Mouse (Mus musculus) megakaryocyte, adult 5-6 weeks (primary cell): ENCODE results near the gene Tbc1d10c. TPM values are rescaled to one million over a fixed set of nuclear protein-coding genes. Genes with fewer than 3 reads are reported as not detected.

Experiments used
- ATAC-seq: 2 replicates; pipeline ENCODE4 v1.8.0; 2016; ENCODE audit warnings: mild to moderate bottlenecking, inconsistent platforms; ENCODE audit not compliant: poor library complexity, severe bottlenecking
- total RNA-seq, 2 experiments: library from RNA; stranded (forward) in 1 of 2; stranded (reverse) in 1 of 2; fragments of 153-499, 151-499 nt in 1 of 2; fragments of 221-1000, 200-1000 nt in 1 of 2; gene quantifications; 2 replicates each; pipeline versions ENCODE4 v1.2.3 to v1.2.4; 2015 to 2017

Gene Tbc1d10c
- total RNA-seq, 2 experiments from 2014 or later, result 21.5 to 52.8 TPM

DNA sequence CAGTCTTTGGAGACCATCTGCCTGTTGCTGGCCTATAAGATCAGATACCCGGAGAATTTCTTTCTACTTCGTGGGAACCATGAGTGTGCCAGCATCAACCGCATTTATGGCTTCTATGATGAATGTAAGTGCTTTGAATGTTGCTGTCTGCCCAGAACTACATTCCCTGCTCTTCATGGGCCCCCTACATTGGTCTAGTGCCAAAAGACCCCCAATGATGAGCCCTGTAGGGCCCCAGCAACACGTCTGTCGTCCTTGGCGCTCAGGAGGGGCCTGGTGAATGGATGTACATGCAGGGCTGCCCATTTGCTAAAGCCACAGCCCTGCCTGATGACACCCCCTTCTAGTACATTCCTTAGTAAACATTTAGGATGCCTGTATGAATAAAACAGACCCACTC, 2.0 kb upstream of the Tbc1d10c start:
- ATAC-seq, result no peak

- no peak for ATAC-seq
Observed at GRCm38 (mm10) chr19:4192251-4192985, 1.3 kb upstream of the Tbc1d10c start.

DNA sequence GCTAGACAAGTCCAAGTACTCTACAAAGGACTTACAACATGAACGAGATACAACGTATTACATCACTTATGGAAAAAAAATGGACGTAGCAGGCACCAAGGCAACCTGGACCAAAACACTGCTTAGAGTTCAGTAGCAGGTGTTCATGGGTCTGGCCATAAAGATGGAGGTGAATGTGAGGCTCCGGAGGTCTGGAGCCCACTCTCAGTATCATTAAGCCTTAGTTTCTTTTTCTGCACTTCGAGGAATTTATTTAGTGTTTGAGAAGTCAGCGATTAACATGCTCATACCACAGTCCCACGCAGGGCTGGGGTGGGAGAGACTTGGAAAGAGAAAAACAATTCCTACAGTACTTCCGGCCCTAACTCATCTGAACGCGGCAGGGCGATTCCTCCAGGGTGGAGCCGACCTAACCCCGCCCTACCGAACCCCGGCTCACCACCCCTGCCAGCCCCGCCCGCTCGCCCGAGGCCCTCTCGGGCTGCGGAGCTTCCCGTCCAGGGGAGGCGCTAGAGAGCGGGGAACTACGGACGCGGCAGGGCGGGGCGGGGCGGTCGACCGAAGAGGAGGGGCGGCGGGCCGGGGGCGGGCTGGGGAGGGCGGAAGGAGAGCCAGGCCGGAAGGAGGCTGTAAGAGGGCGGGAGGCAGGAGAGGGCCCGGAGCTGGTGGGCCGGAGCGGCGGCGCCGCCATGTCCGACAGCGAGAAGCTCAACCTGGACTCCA, 605 bp upstream of the Tbc1d10c start, which contains the start of gene Ppp1ca:
Ppp1ca (plus strand) TSS at position 538 of the 723 bp plus-strand sequence.
- peak; percentile 94 for ATAC-seq

DNA sequence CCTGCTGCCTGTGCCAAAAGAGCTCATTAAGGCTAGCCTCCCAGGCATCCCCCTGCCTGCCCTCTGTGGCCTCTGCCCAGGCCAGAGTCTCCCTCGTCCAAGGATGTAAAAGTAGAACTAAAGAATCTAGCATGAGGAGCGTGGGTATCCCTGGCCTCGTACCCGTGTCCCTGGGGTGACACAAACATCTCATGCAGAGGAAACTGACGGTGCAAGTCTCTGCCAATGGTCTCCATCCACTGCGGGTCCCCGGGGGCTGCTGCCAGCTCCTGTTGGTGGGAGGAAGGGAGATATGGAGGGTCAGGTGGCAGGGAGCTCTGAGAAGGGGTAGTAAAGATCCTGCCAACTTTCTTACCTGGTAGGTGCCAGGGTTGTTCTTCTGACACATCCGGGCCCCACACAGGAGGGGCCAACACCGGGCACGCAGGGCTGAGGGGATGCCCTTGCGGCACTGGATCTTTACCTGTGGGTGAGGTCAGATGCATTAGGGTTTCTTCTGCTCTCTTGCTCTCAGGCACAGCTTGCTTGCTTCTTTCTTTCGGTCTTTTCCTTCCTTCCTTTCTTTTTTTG, 1.9 kb downstream of the Tbc1d10c start:
- no peak for ATAC-seq

GRCm38 (mm10) chr19:4187303-4187702, 3.8 kb downstream of the Tbc1d10c start:
- no peak for ATAC-seq

DNA sequence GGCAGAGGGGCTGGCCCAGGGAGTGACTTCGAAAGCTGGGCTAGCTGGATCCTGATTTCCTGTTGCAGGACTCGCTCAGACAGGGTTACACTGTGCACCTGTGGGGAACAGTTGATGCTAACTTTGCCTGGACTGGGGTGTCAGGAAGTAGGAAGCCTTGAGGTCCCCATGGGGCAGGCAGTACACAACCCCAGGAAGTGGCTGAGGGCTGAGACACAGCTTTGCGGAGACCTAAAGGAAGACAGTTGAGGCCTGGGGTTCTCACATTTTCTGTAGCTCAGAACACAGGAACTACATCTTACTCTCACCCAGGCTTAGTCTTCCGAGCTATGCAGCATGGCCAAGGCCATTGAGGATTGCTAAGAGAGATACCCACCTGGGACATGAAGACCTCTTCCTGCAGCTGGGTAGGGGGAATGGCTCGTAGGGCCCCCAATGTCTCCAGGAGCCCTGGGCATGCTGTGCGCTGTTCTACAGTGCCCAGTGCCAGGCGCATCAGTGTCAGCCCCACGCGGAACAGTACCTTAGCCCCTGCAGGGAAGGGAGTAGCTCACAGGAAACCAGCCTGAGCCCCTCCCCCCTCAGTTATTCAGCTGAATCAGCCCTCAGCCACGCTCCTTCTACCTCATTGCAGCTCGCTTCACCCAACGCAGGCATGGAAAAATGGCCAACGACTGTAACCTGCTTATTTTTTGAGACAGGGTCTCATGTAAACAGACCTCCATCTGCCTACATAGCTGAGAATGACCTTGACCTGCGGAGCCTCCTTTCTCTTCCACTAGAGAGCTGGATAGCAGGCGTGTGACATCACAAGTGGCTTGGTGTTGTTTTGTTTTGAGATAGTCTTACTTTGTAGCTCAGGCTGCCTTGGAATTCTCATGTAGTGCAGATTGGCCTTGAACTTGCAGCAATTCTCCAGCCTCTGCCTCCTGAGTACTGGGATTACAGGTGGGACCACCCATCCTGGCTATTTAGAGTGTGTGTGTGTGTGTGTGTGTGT, 5.8 kb downstream of the Tbc1d10c start:
- peak; percentile 55 for ATAC-seq

- no peak for ATAC-seq
Observed at GRCm38 (mm10) chr19:4183689-4184088, 7.4 kb downstream of the Tbc1d10c start.

- peak; percentile 81 for ATAC-seq
Observed at GRCm38 (mm10) chr19:4181892-4182291, 9.2 kb downstream of the Tbc1d10c start.

- ATAC-seq, result peak; percentile 70
Observed at GRCm38 (mm10) chr19:4180411-4180810, 10.7 kb downstream of the Tbc1d10c start.

- no peak for ATAC-seq
Observed at GRCm38 (mm10) chr19:4175368-4175947, 15.6 kb downstream of the Tbc1d10c start, which contains the start of gene Carns1. Gene Carns1 (minus strand): TSS chr19:4175479.

GRCm38 (mm10) chr19:4172925-4173324, 18.2 kb downstream of the Tbc1d10c start:
- ATAC-seq, result no peak

DNA sequence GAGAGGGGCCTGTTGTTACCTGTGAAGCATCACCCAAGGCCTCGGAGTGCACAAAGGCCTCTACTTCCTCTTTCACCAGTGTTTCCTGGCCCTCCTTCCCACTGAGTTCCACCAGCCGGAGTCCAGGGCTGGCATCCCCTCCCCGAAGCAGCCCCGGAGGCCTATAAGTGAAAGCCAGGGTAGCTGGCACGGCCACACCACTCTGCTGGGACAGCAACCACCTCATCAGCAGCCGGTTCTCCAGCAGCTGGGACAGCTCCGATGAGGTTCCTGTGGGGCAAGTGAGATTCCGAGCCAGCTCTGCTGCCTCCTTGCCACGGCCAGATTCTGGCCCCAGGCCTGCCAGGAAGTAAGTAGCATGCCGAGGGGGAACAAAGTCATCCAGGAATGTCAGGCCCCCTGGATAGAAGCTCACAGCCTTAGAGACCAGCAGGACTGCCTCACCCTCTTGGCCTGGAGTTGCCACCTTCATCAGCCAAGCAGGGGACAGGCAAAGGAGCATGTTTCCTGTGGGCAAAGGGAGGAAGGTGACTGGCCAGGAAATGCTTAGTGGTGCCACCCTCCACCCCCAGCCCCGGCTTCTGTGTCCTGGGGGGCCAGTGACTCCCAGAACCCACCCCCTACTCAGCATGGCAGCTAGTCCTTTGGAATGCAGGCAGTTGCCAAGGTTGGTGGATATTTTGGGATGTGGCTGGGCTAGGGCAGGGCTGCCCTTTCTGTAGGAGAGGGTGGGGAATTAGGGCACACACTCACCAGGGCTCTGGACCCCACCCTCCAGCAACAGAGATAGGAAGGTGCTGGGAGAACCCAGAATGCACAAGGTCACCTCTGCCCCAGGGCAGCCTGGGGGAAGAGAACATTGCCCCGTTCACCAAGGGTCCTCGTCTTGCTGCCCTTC, 19.4 kb downstream of the Tbc1d10c start:
- ATAC-seq, result peak; percentile 38

DNA sequence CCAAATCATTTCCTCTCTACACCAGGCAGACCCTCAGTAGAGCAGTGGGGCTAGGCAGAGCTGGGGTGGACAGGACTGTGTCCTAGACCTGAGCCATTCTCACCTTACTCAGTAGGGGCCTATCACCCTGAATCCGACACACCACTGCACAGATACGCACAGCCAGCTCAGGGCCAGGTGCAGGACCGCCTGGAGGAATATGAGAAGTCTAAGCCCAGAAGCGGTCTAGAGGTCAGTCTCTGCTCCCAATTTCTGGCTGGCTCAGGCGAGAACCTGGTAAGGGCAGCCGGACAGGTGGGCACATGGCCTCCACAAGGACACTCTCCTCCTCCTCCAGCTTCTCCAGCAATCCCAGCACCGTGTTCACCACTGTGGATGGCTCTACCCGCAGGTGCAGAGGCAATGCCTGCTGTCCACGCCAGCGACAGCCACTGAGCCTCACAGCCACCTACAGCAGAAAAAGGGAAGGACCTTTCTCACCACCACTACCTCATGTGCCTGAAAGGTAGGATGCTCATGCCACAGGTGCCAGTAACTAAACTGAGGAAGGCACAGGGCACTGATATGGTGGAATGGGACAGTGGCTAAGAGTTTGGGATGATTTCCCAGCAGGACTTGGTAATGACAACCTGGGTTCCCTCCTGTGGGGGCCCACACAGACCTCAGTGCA, 20.2 kb downstream of the Tbc1d10c start:
- ATAC-seq, result no peak

DNA sequence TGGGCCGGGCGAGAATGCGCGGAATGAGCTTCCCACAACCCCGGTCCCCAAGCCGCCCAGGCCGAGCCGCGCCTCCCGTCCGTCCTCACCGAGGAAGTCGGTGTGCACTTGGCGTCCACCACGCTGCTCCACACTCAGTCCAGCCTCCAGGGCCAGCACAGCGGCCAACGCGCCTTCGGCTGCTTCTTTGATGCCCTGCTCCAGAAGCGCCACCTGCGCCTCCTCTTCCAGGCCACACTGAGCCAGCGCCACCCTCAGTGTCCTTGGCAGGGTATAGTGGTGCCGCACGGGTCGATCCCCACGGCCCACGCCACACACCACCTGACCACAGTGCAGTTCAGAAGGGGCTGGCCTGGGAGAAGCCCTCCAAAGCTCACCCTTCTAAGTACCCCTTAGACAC, 21.3 kb downstream of the Tbc1d10c start:
- no peak; the same call in 1 of the 2 replicates for ATAC-seq

DNA sequence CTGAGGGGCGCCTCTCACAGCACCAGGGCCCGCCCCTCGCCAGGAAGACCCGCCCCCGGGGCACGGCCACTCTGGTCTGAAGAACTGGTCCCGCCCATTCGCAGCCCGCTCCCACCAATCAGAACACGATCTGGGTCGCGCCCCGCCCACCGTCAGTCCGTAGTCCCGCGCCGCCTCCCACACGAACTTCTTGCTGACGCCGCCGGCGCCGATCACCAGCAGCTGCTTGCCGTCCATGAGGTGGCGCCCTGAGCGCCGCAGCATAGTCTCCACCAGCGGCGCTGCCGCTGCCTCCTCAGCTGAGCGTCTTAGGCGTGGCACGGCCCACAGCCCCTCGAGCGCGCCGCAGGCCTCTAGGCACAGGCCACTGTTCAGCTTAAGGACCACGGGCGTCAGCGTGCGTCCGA, 21.7 kb downstream of the Tbc1d10c start:
- peak; percentile 97 for ATAC-seq

- no peak for ATAC-seq
Observed at GRCm38 (mm10) chr19:4166678-4167476, 24.2 kb downstream of the Tbc1d10c start.

DNA sequence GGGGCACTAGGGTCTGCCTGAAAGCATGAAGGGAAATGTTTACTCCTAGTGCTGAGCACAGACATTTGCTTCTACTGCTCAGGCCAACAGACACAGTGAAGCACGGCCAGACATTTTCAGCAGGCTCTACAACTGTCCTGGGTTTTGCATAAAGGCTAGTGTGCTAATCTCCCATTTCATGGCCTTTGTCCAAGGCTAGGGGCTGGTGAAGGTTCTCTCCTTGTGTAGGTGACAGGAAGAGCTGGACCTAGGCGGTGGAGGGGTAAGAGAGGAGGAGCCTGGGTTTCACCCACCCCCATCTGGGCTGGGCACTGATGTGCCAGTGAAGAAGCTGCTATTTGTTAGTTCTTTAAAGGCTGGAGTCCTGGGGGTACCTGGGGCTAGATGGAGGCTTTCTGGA, 26.4 kb downstream of the Tbc1d10c start:
- ATAC-seq, result no peak

- ATAC-seq, result no peak
Observed at GRCm38 (mm10) chr19:4164100-4164499, 27.0 kb downstream of the Tbc1d10c start.
